Comparison of ENCODE assay signal across 22 mouse cellular contexts in genomic region chr2:35423711-35424339, GRCm38 (mm10). TPM values are rescaled to one million over a fixed set of nuclear protein-coding genes. Genes with fewer than 3 reads are reported as not detected.
"Had no signal": no experiment of that assay in that cellular context is flagged by ENCODE, and none has a peak within 500 bp of the region (broad histone marks: within the 10 kb centered on the region; RNA-seq: fewer than 3 reads in every experiment).

No protein-coding gene starts in this region.

- H3K4me2 ChIP-seq: limb, embryonic 15.5 days; liver, embryonic 12.5 days; lung, embryonic 14.5 days; midbrain, embryonic 12.5 days had no signal

- H3K9me3 ChIP-seq: limb, embryonic 15.5 days; midbrain, embryonic 12.5 days had no signal

- H3K27ac ChIP-seq: limb, embryonic 15.5 days; liver, embryonic 12.5 days; midbrain, embryonic 12.5 days had no signal

- H3K36me3 ChIP-seq: midbrain, embryonic 12.5 days had no signal

- H3K4me3 ChIP-seq: limb, embryonic 15.5 days; liver, embryonic 12.5 days; midbrain, embryonic 12.5 days had no signal

- H3K4me1 ChIP-seq: limb, embryonic 15.5 days; midbrain, embryonic 12.5 days had no signal

- H3K27me3 ChIP-seq: limb, embryonic 15.5 days; liver, embryonic 12.5 days; midbrain, embryonic 12.5 days had no signal

- H3K9ac ChIP-seq: limb, embryonic 15.5 days; liver, embryonic 12.5 days; lung, embryonic 14.5 days; midbrain, embryonic 12.5 days had no signal

- ATAC-seq: inflammation-experienced regulatory T-cells, adult 6 months; liver, embryonic 12.5 days; midbrain, embryonic 16.5 days had no signal

- DNase-seq: kidney, adult 18-20 months; kidney, postnatal 10 days; kidney, postnatal 4 days; lung, embryonic 14.5 days; lung, postnatal 14 days; right cerebral cortex, adult 18-20 months; thymus, adult 18-20 months; thymus, postnatal 36 days had no signal

RNA-seq across cellular contexts. Expression of gene 4930402F06Rik, which starts 26.9 kb away (rescaled TPM):
- total RNA-seq: layer of hippocampus, adult 8-10 months; layer of hippocampus, postnatal 25 days; left cerebral cortex, adult 8-10 months; left cerebral cortex, postnatal 25 days; megakaryocyte-erythroid progenitor cell, adult 5-6 weeks had no signal
- polyA plus RNA-seq: inflammation-experienced regulatory T-cells, adult 6 months; kidney, embryonic 14.5 days; limb, embryonic 11.5 days; limb, embryonic 15.5 days; liver, embryonic 12.5 days; liver, embryonic 16.5 days; lung, embryonic 14.5 days; midbrain, embryonic 12.5 days; midbrain, embryonic 16.5 days; neural tube, embryonic 14.5 days had no signal

RNA-seq across cellular contexts. Expression of gene 4930568D16Rik, which starts 56.3 kb away (rescaled TPM):
- total RNA-seq: layer of hippocampus, adult 8-10 months; layer of hippocampus, postnatal 25 days; left cerebral cortex, adult 8-10 months; left cerebral cortex, postnatal 25 days; megakaryocyte-erythroid progenitor cell, adult 5-6 weeks had no signal
- polyA plus RNA-seq: inflammation-experienced regulatory T-cells, adult 6 months; kidney, embryonic 14.5 days; limb, embryonic 11.5 days; limb, embryonic 15.5 days; liver, embryonic 12.5 days; liver, embryonic 16.5 days; lung, embryonic 14.5 days; midbrain, embryonic 12.5 days; midbrain, embryonic 16.5 days; neural tube, embryonic 14.5 days had no signal
